Mouse (Mus musculus) left cerebral cortex, adult 9 months (tissue): ENCODE results near the gene Thbs1.

Experiments used
- DNase-seq, 2 experiments: peaks; one replicate each; pipeline ENCODE4 v3.0.0; 2022; ENCODE audit warnings: low spot score in 2 of 2

The Thbs1 gene

DNA sequence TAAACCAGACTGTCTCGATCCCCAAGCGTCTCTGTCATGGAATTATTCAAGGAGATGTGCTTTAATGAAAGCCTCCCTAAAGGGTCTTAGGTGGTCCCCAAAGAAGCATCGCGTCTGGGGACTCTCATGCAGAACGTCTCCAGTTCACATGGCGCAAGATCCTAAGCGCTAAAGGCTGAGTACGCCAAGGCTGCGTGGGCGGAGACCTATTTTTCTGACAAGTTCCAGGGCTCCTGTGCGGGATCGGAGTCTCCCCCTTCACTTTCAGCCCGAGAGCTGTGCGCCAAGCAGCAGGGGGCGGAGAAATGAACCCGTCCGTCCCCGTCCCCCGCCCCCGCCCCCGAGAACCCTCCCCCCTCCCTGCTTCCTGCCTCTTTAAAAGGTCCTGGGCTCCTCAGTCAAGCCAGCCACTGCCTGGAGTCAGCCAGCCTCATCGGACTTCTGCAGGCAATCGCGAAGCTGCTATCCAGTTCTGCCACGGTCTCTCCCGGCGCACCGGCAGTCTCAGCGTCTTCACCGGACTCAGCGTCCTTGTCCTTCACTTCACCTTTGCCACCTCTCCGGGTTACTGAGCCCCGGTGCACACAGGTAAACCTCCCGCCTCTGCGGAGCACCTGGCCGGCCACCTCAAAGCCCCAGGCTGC is at the start of gene Thbs1:
Gene Thbs1 (plus strand): TSS at position 389 of the 644 bp plus-strand sequence.
- DNase-seq, result peak; percentile 23 to 57

- DNase-seq, result no peak
Measured at GRCm38 (mm10) chr2:118064121-118064764, 47.4 kb upstream of the Thbs1 start.

GRCm38 (mm10) chr2:118066065-118066770 is 45.5 kb upstream of the Thbs1 start:
- no peak for DNase-seq

- DNase-seq, result no peak
Measured at GRCm38 (mm10) chr2:118069975-118070374, 41.7 kb upstream of the Thbs1 start.

GRCm38 (mm10) chr2:118072811-118073372 is 38.8 kb upstream of the Thbs1 start:
- DNase-seq, result no peak

GRCm38 (mm10) chr2:118074030-118074429 is 37.6 kb upstream of the Thbs1 start:
- DNase-seq, result no peak

DNA sequence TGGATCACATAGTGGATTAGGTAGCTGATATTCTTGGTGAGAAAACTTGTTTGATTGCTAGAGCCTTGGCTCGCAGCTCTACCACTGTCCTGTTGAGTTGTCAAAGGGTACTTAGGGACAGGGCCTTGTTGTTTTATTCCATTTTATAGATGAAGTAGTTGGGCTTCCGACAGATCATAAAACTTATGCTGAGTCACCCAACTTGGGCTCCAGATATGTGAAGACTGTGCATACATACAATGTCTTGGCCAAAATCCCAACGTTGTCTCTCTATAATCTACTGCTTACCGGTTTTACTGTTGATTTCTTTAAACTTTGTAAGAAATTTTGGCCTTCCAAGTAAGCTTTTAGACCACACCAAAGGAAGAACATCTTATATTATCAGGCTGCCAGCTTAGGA is 36.5 kb upstream of the Thbs1 start:
- DNase-seq, result no peak

GRCm38 (mm10) chr2:118079131-118079530 is 32.5 kb upstream of the Thbs1 start:
- no peak for DNase-seq

GRCm38 (mm10) chr2:118081581-118081980 is 30.1 kb upstream of the Thbs1 start:
- DNase-seq, result no peak

DNA sequence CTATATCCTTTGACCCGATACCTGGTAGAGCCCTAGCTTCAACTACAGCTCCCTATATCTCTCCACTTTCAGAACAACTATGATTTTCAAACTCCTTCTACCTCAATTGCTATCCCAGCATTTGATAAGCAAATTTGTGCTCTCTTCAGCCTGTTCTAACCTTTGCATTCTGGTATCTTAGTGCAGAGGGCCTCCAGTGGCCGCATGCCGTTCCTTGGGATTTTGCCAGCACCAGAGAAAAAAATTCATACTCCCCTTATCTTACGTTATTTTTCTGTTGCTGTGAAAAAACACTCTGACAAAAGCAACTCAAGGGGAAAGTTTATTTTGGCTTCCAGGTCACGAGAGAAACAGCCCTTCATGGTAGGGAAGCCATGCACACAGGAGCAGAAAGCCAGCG is 28.0 kb upstream of the Thbs1 start:
- DNase-seq, result no peak

DNA sequence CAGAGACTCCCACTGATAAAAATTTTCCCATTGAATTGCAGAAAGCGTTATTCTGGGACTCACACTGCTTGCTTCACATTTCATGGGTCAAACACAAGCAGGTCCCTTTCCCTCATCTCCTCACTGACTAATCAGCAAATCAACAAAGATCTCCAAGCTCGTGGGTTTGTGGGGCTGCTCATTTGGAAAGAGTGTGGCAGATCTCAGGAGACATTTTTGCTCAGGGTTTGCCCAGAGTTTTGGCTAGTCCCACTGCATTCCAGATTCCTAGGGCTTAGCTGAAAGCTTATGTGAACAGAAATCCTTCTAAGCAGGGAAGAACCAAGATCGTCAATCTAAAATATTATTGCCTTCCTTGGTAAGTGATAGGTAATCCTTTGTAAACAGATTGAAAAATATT is 27.0 kb upstream of the Thbs1 start:
- DNase-seq, result no peak

DNA sequence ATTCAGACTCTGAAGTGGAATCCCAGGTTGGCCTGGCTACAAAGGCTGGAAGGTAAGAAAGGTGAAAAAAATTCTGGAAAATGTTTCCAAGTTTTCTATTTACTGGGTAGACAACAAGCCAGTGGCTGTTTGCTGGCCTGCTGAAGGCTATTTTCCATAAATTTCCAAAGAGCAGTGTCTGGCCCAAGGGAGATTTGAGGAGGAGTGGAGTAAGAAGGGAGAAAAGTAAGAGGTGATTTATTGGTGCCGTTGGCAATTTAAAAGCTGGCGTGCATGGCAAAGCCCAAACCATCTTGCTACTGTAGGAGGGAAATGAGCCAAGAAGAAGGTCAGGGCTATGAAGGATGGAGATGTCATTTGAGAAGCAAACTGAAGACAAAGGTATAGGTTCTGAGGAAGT is 26.0 kb upstream of the Thbs1 start:
- no peak for DNase-seq

GRCm38 (mm10) chr2:118087044-118087726 is 24.5 kb upstream of the Thbs1 start:
- no peak for DNase-seq

- DNase-seq, result no peak
Measured at GRCm38 (mm10) chr2:118091226-118091625, 20.4 kb upstream of the Thbs1 start.

DNA sequence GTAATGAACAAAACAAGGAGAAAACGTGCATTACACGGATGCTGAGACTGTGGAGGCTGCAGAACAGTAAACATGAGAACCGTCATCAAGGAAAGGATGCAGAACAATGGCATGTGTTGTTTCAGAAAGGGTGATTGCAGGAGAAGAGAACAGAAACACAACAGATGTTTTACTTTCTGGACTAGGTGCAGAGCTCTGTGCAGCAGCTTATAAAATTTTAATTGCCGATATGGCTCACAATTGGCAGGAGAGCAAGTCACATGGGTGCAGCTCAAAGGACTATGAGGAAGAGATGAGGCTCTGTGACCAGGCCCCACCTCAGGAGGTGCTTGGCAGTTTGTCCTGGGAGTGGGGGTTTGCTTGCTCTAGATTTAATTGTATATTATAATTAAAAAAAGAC is 12.6 kb upstream of the Thbs1 start:
- DNase-seq, result no peak

- DNase-seq, result no peak
Measured at GRCm38 (mm10) chr2:118102169-118102568, 9.5 kb upstream of the Thbs1 start.

GRCm38 (mm10) chr2:118110225-118110915 is 1.3 kb upstream of the Thbs1 start:
- peak in 1 of 2 experiments; percentile 22 for DNase-seq

DNA sequence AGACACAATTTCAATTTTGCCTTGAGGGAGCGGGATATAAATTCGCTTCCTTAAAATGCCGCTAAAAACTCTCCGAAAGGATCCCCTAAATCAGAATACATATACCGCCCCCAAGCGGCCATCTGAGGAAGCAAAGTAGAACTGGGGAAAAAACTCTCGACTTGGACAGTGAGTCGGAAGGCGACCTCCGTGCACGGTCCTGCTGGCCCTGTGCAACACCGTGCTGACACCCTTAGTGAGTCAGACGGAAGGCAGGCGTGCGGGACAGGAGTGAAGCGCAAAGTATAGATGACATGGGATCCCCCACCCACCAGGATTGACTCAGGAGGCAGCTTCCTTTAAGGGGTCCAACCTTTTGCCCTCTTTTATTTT is 574 bp upstream of the Thbs1 start:
- DNase-seq, result peak; percentile 32 to 92

DNA sequence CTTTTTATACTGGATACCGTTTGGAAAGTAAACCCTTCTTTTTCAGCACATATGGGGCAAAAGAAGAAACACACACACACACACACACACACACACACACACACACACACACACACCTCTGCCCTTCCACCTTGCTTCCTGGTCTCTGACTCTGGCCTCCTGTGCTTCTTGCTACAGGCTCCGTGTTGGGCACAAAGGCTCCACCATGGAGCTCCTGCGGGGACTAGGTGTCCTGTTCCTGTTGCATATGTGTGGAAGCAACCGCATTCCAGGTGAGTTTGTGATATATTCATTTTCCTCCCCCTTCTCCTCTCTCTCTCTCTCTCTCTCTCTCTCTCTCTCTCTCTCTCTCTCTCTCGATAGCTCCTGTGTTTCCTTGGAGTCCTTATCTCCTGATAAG is 762 bp downstream of the Thbs1 start:
- no peak for DNase-seq

DNA sequence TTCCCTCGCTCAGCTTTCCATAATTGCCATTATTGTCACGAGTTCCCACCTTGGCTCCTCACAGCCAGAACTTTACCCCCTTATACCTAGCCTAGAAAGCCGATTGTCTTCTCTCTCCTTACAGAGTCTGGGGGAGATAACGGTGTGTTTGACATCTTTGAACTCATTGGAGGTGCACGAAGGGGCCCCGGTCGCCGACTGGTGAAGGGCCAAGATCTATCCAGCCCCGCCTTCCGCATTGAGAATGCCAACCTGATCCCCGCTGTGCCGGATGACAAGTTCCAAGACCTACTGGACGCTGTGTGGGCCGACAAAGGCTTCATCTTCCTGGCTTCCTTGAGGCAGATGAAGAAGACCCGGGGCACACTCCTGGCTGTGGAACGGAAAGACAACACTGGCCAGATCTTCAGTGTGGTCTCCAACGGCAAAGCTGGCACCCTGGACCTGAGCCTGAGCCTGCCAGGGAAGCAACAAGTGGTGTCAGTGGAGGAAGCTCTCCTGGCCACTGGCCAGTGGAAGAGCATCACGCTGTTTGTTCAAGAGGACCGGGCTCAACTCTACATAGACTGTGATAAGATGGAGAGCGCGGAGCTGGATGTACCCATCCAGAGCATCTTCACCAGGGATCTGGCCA is 1.3 kb downstream of the Thbs1 start:
- DNase-seq, result no peak
